Mouse (Mus musculus) gastrocnemius, adult 2 months (tissue): ENCODE measurements around the gene Phb2. TPM values are rescaled to one million over a fixed set of nuclear protein-coding genes. Genes with fewer than 3 reads are reported as not detected.
A peak's percentile ranks its signal among the peaks of the same experiment; 100 is the strongest.

Experiments used
- DNase-seq: peaks from one replicate; pipeline ENCODE4 v3.0.0; 2022
- H3K27ac ChIP-seq: fragments of 200-600 bp; 2 replicates; pipeline ENCODE4 v1.8.1; 2022; ENCODE audit warnings: mild to moderate bottlenecking
- H3K4me3 ChIP-seq: fragments of 200-600 bp; 2 replicates; pipeline ENCODE4 v1.8.1; 2022; ENCODE audit warnings: mild to moderate bottlenecking, moderate library complexity
- CTCF ChIP-seq: fragments of 200-600 bp; IDR thresholded peaks from 2 replicates; pipeline ENCODE4 v1.8.1; 2022; ENCODE audit warnings: antibody characterized with exemption, mild to moderate bottlenecking, moderate library complexity
- intact Hi-C: fragments of 180-260 bp; cut with DNase I; formaldehyde crosslinking; loops from one replicate; pipeline ENCODE4 v1.15.1; 2025
- total RNA-seq, 2 experiments: library from RNA; stranded (reverse); gene quantifications; 2 replicates each; pipeline ENCODE4 v1.2.3; 2021

Phb2 gene
- total RNA-seq, 2 experiments from 2014 or later = 142 to 184 TPM

- Histone ChIP-seq H3K4me3 (peak overlapping the region; percentile 86), H3K27ac (peak overlapping the region; percentile 98)
- peak; percentile 97 for DNase-seq
- peak; percentile 98 for TF ChIP-seq CTCF
- intact Hi-C loops = loop anchor here (10.0 kb wide), 1 partner anchor 331 kb away; the partner anchor contains the start of gene Pex5
These were observed 33.6 kb downstream of the Phb2 start for GRCm38 (mm10) chr6:124745490-124746295.

DNA sequence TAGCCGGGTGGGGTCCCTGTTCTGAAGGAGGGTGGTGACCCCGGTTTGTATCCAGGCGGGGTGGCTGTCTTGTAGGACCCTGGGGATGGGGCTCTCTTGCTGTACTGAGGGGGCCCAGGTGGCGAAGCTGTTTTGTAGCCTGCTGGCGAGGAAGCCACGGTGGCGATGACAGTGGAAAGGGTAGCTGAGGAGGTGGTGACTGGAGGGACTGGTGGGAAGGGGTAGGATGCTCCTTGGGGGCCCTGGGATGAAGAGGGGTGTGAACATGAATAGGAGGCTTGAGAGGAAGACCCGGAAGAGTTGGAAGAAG, 34.1 kb downstream of the Phb2 start:
- peak overlapping the region; percentile 98 for H3K27ac ChIP-seq

GRCm38 (mm10) chr6:124746654-124747632, 34.8 kb downstream of the Phb2 start:
- intact Hi-C loops = loop anchor here (10.0 kb wide), 1 partner anchor 332 kb away; the partner anchor contains the start of gene Pex5
- peak; percentile 36 for DNase-seq
- Histone ChIP-seq H3K4me3 (peak overlapping the region; percentile 86), H3K27ac (peak overlapping the region; percentile 98; the same call in 1 of the 2 replicates)
- TF ChIP-seq CTCF = no peak

More for the DNA sequence above, 34.1 kb downstream of the Phb2 start:
- no peak for DNase-seq
- intact Hi-C loops = loop anchor here (10.0 kb wide), 1 partner anchor 331 kb away; the partner anchor contains the start of gene Pex5
- no peak for TF ChIP-seq CTCF
- peak overlapping the region; percentile 86 for H3K4me3 ChIP-seq

GRCm38 (mm10) chr6:124750405-124750804, 38.3 kb downstream of the Phb2 start:
- Histone ChIP-seq H3K4me3 (no peak overlapping the region), H3K27ac (no peak overlapping the region)
- DNase-seq = no peak
- intact Hi-C loops = no loop called here
- TF ChIP-seq CTCF = no peak

DNA sequence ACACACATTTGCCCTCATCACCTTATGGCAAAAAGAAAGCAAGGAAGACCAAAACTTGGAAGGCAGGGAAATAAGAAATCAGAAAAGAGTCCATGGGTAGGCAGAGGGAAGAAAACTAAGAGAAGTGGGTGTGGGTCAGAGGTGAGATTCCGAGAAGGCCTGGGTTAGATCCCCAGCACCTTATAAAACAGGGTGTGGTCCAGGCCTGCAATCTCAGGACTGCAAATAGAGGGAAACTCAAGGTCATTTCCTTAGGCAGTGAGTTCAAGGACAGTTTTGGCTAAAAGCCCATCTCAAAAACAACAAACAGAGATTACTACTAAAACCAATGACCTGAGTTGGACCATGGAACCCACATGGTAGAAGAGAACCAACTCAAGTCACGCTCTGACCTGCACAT, 41.7 kb downstream of the Phb2 start:
- no peak for TF ChIP-seq CTCF
- no peak for DNase-seq
- no peak overlapping the region for H3K27ac ChIP-seq
- H3K4me3 ChIP-seq = no peak overlapping the region
- intact Hi-C loops = no loop called here

GRCm38 (mm10) chr6:124755306-124755705, 43.2 kb downstream of the Phb2 start:
- no peak for TF ChIP-seq CTCF
- intact Hi-C loops = loop anchor here (5.0 kb wide), 2 partner anchors 52 to 162 kb away; partner anchors contain the start of gene Spsb2
- DNase-seq = no peak
- peak overlapping the region; percentile 89 for H3K27ac ChIP-seq
- H3K4me3 ChIP-seq = peak overlapping the region; percentile 88

DNA sequence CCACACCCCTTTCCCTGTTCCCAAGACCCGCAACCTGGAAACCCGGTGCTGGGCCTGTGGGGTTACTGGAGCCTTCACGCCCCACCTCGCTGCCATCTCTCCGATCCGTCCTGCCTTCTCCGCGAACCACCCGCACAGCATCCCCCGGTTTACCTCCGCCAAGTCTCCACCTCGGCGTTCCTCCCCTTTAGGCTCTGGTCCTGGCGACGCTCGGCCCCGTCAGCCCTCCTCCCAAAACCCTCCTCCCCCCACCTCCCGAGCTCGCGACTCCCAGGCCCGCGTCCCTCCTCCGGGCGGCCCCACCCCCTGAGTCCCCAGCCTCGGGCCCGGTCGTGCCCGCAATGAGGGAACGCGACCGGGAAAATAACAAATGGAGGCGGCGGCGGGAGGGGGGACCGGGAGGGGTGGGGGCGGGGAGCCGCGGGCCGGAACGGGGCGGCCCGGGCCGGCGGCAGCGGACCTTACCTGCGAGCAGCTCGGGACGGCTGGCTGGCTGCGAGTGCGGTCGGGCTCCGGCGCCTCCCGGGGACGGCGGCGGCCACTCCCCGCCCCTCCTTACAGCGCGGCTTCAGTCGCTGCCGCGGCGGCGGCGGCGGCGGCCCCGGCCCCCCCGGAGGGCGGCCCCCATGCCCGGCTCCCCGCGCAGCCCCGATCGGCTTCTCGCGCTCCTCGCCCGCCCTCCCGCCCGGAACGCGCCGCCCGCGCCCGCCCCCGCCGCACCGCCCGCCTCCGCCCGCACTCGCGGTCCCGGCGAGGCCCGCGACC, 43.9 kb downstream of the Phb2 start, which contains the start of the genes Gm45234 and Atn1:
TSS of gene Gm45234 (minus strand) at position 191 of the 765 bp plus-strand sequence.
TSS of gene Atn1 (minus strand) at position 694 of the 765 bp plus-strand sequence.
- peak within 1 kb of the TSS; percentile 89 for H3K27ac ChIP-seq
- intact Hi-C loops = loop anchor here (5.0 kb wide), 2 partner anchors 51 to 161 kb away; partner anchors contain the start of gene Spsb2
- TF ChIP-seq CTCF = no peak
- DNase-seq = peak; percentile 87
- peak within 1 kb of the TSS; percentile 88 for H3K4me3 ChIP-seq

GRCm38 (mm10) chr6:124756652-124757350, 44.7 kb downstream of the Phb2 start:
- intact Hi-C loops = loop anchor here (5.0 kb wide), 2 partner anchors 50 to 160 kb away; partner anchors contain the start of gene Spsb2
- Histone ChIP-seq H3K27ac (peak overlapping the region; percentile 89), H3K4me3 (peak overlapping the region; percentile 88)
- no peak for TF ChIP-seq CTCF
- peak; percentile 91 for DNase-seq

GRCm38 (mm10) chr6:124757351-124757880, 45.3 kb downstream of the Phb2 start:
- H3K4me3 ChIP-seq = peak overlapping the region; percentile 88
- peak overlapping the region; percentile 89 for H3K27ac ChIP-seq
- intact Hi-C loops = loop anchor here (5.0 kb wide), 2 partner anchors 50 to 160 kb away; partner anchors contain the start of gene Spsb2
- DNase-seq = no peak
- TF ChIP-seq CTCF = no peak

DNA sequence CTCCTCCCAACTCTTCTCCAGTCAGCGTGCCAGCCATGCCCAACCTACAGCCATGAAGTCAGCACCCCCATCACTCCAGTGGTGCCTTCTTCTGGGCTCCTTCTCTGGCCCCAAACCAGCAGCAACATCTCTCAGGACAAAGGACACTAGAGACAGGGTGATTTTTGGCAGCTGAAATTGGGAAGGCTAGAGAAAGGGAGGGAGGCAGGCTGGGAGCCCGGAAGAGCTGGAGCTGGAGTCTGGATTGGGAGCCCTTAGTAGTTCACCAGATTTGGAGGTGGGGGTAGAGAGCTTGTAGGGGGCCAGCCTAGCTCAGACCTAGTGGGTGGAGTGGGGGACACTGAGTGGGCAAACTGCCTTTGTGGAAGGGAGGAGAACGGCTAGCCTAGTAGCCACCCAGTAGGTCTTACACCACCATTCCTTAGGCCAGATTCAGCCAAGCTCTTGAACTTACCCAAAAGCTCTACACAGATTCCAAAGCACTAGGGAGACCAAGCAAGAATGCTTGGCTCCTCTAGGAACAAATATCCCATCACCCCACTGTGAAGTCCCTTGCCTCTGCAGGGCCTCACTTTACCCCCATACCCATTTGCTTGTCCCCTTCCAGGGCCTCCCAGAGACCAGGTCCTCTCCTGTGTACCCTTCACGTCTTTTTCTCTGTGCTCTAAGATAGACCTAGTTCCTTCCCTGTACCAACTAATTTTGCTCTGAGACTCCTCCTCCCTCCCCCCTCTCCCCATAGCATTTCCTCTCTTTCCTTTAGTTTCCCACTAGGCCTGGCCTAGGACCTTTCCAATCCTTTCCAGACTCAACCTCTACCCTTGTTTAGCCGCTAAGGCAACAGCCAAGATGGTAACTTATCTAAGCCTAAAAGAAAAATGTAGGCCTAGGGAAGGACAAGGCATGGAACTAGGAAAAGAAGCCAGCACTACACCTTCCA, 46.0 kb downstream of the Phb2 start:
- peak; percentile 54 for DNase-seq
- peak overlapping the region; percentile 88 for H3K4me3 ChIP-seq
- intact Hi-C loops = loop anchor here (2.0 to 5.0 kb wide), 4 partner anchors 45 to 159 kb away; partner anchors contain the start of genes Emg1, Lpcat3, Phb2 and Spsb2
- peak overlapping the region; percentile 89 for H3K27ac ChIP-seq
- TF ChIP-seq CTCF = no peak
